Mouse (Mus musculus) ovary, postnatal 10 days (tissue): ENCODE measurements around the gene Crisp2.
"Not testable (repeated sequence)": the region's sequence is repeated elsewhere in the genome, so short reads cannot be mapped to it uniquely, and the experiment has no call there.

Experiments
- DNase-seq: peaks from one replicate; pipeline ENCODE4 v3.0.0; 2022; ENCODE audit warnings: low spot score

The Crisp2 gene

DNA sequence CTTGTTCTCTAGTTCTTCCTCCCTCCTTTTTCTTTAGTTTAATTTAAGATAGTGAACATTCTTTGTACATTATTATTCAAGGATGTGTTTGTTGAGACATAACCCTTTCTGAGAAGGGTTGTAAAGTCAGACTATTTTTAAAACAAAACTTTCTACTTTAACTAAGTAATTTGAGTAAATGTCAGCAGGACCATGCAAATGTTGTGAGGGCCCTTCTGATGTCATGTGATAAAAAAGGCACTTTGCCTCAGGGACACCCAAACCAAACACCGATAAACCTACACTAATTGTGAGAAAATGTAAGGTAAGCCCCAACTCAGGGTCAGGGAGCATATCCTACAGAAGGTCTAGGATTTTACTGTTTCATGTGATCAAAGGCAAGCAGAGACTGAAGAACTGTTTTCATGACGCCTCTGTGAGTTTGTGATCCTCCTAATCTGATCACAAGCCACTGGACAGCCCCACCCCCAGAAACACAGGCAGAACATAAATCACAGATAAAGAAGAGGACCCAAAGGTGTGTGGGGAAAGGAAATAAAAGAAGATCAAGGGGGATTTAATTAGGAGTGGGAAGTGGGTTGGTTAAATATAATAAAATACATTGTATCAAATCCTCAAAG is at the start of gene Crisp2:
Gene Crisp2, minus strand, starts transcription at position 51 of the 620 bp plus-strand sequence.
- no peak for DNase-seq

DNA sequence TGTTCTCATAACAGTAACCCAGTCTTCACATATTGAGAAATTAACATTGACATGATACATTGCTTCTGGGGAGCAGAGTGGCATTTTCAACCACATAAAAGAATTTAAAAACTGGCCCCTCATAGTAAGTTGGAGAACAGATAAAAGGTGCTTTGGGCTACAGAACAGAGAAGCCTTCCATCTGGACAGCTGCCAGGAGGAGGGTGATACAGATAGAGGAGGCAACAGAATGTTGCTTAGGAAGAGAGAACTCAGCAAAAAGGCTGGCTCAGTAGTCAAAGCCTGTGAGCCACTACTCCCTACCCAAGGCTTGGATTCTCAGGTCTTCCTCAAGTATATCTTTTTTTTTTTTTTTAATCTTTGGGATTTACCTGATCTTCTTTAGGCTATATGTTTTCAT is 48.3 kb upstream of the Crisp2 start:
- no peak for DNase-seq

DNA sequence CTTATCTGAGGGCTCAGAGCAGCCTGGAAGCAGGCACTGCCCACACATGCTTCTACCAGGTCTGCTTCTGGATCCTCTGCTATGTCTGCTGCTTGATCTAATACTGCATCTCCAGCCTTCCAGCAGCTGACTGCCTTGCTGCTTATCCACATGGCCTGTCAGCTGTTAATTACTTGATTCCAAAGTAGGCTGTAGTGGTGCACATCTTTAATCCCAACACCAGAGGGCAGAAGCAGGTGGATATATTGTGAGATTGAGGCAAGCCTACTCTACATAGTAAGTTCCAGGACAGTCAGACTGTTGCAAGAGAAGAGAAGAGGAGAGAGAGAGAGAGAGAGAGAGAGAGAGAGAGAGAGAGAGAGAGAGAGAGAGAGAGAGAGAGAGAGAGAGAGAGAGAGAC is 30.5 kb upstream of the Crisp2 start:
- DNase-seq = no peak

DNA sequence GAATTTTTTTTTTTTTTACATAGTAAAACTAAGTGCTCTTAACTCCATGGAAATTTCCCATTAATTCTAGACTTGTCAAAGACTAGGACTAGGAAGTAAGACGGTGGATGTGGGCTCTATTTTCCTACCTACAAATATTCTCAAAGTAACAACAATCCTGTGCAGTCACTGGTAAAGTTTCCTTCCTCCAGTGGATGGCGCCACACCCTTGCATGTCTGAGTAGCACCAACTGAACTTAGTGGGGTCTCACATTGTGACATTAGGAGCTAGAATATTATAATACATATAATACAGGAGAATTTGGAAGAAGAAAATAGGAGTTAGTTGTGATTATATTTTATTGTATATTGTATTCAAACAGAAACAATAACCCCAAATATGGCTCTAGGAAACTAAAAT is 25.1 kb upstream of the Crisp2 start:
- DNase-seq = no peak

DNA sequence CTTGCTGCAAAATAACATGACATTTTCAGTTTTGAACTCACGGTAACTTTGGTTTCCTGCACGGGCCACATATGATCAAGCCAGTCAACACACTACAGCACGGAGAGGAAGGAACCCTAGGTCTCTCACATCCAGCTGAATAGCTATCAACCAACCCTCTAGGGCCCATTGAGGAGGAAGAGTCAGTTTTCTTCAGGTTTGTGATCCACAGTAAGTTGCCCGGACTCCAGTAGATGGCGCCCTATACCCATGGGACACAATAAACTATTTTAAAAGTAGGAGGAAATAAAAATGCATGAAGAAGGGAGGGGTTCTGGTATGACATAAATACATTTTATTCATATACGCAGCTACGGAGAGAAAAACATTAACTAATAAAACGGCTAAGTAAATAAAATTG is 17.7 kb upstream of the Crisp2 start:
- DNase-seq = no peak

DNA sequence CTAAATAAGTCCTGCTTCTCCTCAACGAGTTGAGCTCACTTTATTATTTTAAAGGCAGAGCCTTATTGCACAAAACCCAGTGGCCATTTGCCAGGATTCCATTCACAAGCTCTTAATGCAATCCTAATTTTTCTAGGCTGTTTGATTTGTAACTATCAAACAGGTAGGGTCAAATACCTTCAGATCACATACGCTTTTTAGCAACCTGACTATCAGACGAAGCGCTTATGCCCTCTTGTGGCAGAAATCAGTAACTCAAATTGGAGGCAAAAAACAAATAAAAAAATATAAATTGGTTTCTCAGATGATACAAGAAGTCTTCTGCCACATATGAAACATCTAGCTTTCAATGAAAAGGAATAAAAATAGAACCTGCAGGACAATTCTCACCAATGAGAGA is 17.0 kb upstream of the Crisp2 start:
- DNase-seq = no peak

DNA sequence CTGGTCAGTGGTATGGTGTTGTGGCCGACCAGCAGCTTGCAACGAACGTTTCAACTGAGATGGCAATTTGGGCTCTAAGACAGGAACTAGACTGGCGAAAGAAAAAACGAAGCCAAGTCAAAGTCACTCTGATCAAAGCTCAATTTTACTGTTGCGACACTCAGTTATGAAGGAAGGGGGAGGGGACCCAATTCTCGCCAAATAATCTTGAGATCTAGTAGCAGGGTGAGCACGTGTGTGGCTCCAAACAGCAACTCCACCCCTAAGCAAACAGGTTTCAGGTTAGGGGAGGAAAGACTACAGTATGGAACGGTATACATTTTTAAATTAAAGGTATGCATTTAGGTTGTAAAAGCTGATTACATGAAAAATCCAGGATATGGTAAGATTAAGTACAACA is 14.7 kb upstream of the Crisp2 start:
- DNase-seq = no peak

DNA sequence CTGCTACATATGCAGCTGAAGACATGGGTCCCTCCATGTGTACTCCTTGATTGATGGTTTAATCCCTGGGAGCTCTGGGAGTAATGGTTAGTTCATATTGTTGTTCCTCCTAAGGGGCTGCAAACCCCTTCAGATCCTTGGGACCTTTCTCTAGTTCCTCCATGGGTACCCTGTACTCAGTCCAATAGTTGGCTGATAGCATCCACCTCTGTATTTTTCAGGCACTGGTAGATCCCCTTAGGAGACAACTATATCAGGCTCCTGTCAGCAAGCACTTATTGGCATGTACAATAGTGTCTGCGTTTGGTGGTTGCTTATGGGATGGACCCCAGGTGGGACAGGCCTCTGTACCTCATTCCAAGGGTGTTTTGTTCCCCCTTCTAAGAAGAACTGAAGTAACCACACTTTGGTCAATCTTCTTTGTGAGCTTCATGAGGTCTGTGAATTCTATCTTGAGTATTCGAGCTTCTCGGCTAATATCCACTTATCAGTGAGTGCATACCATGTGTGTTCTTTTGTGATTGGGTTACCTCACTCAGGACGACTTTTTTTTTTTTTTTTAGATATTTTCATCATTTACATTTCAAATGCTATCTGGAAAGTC is 10.6 kb upstream of the Crisp2 start:
- no peak for DNase-seq

DNA sequence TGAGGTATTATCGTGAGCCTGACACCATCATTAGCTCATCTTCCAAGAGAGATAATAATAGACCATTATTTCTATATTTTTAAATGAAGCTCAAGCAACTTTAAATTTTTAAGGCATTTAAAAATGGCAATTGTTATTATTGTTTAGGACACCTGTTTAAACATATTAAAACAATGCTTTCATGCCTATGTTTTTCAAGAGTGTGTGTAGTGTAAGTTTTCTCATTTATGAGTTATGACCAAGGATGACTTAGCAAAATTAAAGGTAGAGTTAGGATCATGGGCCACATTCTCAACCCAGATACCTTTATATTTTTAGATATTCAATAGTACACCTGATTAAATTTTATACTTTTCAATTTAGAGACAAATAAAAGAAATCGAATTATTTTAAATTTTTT is 5.5 kb upstream of the Crisp2 start:
- no peak for DNase-seq

DNA sequence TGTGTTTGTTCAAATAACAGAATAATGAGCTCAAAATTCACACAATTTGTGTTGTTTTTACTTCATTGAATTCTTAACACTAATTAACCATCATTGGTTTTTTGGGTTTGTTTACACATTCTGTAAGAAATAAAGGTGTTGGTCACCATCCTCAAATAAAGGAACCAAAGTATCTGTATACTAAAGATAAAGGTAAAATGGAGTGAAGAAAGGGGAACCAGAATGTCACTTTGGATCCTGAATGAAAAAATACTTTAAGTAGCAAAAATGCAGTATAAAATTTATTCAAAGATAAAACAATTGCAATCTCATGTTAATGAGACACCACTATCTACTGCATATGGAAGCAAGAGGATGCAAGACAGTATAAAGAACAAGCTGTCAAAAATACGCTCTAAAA is 4.8 kb upstream of the Crisp2 start:
- DNase-seq = no peak

DNA sequence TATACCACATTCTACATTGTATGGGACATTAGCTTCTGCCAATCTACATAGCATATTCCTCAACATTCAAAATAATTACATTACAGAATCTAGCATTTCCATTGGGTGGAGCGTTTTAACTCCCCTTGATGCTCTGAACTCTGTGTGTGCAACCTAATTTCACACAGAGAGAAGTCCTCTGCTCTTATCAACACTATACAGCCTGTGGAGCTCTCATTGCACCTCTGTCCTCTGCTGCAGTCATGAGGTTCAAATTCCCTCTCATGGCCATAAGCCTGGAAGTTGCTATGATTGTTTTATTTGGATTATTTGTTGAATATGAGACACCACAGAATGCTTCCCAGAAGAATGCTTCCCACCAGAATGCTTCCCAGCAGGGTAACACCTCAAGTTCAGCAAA is 4.1 kb upstream of the Crisp2 start, which contains the start of gene Rhag:
Gene Rhag, plus strand, starts transcription at position 193 of the 400 bp plus-strand sequence.
- DNase-seq = no peak

DNA sequence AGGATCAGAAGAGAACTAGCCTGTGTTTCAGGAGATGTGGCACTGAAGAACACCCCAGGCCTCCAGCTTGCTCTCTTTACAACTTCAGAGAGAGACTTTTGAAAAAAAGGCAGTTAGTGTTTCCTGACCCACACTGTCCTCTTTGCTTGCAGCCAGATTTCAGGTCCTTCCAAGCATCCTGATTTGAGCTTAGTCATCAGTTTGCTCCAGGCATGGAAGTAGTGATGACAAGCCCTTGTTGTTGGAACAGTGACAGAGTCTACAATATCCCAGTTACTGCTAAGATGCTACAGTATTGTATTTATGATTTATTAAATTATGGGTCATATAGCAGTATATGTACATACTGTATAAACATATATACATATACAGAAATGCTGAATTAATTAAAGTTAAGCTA is 1.3 kb upstream of the Crisp2 start:
- DNase-seq = no peak

DNA sequence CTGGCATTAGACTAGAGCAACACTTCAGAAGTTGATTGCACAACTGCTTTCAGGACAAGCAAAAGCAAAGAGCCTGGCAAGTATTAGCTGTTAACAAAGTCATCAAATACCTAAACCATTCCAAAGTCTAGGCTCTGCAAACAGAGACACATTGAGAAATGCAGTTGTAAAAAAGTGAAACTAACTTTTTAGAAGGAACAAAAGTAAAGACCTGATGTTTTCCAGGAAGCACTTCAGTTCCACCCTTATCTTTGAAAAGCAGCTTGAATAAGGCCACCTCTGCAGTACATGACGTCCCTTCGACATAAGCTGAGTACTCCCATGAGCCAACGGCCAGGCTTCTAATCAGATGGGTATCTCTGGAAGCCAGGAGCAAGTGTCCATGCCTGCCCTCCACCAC is 253 bp downstream of the Crisp2 start:
- no peak for DNase-seq

DNA sequence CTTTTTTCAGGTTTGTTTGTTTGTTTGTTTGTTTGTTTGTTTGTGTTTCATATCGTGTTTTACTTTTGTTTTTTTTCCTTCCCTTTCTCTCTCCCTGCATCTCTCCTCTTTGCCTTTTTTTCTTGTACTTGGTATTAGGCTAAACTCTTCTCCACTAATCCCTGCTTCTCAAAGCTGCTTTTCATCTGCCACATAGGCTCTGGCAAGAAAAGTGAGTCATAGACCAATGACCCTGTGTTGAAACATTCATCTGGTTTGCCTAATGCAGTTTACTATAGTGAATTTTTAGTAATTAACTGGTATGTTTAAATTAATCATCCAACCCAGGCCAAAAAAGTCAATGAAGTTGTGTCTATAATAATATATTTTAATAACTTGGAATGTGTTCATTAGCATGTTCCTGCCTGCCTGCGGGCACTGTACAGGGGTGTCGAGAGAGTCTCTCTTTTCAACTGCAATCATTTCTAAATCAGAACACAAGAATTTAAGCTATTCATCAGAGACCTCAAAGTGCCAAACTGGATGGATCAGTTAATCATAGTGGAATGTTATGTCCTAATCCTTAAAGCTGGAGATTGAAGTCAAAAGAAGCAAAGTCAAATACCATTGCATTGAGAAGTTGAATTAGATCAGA is 4.0 kb downstream of the Crisp2 start:
- no peak for DNase-seq

DNA sequence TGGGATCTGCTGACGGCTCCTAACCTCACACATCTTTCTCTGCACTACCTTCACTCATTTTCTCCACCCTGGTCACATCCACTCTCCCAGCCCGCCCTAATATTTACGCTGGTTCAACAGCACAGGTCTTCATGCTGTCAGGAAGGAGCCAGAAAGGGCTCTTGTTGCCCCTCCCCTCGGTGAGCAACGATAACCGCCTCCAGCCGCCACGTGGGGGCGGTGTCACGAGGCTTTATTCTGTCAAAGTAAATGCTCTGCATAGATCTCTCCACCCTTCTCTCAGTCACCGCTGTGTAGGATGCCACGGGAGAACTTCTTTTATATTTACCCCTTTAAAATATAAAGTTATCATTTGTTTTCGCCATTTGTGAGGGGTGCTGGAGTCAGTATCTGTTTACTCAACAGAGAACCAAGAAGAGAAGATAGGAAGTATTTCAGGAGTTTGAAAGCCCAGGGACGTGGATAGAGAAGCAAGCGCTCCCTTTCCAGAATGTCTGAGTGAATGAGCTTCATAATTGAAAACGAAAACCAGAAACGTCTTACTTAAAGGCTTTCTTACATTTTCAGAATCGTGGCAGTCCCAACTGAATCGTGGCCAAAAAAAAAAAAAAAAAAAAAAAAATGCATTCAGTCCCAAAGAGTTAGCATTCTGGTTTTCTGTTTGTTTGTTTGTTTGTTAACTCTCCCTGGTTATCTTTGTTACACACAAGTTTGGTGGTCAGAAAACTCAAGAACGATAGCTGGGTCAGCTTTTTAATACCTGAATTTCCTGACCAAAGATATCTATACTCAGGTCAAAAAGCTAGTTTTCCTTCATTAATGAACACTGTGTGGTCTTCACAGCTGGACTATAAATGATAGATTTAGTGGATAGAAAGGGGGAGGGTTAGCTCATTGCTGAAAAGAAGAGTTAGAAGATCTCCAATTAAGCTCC is 12.6 kb downstream of the Crisp2 start:
- DNase-seq = no peak

DNA sequence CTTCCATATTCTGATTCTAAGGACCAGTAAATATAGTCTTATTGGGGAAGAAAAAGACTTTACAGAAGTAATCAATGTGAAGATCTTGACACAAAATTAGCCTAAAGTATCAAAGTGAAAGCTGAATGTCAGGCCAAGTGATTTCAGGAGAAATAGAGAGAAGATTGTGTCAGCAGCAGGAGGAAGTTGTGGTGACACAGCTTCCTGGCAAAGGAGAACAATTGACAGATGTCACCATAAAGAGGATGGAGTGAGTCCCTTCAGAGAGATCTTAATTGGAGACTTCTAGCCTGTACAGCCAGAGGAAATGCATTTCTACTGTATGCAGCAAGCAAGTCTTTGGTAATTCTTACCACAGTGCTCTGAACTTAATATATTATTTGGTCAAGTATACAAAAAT is 16.9 kb downstream of the Crisp2 start:
- DNase-seq = no peak

DNA sequence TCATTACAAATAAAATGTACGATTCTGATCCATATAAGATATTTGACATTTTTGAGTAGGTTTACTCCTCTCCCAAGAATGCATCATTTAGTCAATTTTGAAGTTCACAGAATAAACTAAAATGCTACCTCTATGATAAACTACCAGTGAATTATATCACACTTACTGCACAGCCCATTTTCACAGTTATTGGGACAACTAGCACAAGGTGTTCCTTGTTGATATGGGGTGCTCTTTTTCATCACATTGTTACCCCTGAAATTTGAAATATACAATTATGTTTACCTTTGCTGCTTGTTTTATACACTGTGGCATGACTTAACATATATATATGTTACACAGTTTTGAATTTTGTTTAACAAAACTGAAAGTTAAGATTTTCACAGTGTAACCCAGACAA is 39.7 kb downstream of the Crisp2 start:
- DNase-seq = no peak

DNA sequence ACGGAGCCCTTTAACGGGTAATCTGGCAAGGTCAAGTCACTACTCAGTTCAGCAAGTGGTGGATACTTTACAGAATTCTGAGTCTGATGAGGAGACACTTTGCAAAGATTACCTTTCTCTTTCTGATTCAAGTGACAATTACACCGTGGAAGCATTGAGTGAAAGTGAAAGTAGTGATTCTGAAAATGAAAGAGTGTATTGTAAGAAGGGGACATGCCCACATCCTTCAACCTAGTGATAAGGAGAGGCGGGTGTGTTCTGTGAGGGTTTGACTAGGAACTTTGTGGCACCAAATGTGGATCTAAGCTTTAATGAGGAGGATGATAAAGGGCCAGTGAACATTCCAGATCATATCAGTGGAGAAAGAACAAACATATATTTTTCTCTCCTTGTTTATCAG is 43.1 kb downstream of the Crisp2 start:
- no peak for DNase-seq

DNA sequence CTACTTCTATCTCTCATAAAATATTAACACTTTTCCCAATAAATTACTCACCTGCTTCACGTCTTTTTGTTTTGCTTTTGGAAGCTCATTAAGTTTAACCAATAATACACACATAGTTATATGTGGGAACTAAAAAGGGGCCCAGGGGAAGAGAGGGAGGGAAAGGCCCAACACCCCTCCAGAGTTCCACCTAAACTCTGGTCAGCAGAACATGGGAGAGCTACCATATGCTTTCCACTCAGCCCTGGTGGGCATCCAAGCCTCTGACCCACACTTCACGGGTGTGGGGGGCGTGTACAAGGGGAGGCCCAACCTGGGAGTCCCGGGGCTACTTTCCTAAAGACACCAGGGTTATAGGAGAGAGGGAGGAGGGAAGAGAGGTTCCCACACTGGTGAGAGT is 75.1 kb downstream of the Crisp2 start:
- DNase-seq = no peak

DNA sequence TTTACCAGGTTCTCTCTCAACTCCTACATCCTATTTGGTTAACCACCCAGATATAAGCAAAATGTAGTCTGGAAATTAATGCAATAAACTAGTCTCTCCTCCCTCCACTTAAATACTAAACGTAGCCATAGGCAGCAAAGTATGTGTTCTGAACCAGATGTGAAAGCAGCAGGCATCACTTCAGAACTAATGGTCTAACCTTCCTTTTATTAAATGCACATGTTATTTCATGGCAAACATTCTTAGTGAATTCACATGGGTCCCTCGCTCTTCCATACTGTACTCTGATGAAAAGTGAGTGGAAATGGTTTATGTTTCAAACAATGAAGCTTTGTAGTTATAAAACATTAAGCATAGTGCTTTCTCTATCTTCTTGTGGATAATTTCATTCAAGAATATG is 75.5 kb downstream of the Crisp2 start:
- no peak for DNase-seq

DNA sequence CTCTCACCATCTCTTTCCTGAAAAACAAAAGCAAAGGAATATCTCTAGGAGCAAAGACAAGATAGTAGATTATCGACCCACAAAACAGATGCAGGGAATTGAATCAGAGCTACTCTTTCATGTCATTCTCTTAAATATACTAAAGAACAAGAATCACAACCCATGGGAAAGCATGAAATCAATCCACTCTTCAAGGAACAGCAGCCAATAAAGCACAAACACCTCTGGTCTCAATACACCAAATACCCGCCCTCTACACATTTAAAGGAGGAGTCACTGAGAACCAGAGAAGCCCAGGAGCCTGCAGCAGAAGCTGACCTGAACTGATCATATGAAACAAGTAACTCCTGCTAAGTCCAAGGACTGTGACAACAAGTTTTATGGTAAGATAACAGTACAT is 80.0 kb downstream of the Crisp2 start, which contains the start of gene Esp1:
Gene Esp1, plus strand, starts transcription at position 301 of the 400 bp plus-strand sequence.
- no peak for DNase-seq

DNA sequence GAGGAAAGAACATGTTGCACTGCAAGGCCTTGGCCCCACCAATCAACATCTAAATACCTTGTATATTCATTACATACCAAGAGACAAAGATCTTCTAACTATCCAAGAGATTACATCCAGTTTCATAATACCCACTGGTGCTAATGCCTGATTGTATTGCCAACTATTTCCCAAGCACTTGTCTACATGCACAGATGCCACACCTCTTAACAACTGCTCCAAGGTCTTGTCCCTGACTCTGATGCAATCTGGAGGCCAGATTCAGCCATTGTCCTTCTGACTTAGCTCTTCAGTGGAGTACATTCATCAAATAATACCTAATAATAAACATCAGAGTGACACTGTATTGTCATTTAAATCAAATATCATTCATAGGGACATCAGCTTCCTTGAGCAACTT is 89.7 kb downstream of the Crisp2 start:
- not testable (repeated sequence) for DNase-seq

DNA sequence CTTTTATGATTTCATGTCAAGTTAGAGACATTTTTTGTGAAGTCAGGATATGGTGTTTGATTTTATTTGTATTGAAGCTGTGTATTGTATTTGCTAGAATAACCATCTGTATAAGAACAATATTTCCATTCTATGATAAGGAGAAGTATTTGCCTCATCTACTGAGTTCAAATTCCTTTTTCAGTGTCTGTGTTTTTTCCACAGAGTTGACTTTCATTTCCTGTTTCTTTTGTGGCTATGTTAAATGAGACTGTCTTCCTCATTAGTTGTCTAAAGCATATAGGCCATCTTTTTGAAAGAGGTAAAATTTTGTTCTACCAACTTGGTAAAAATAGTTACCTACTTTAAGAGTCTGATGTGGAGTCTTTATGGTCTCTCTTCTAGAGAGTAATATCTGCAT is 90.5 kb downstream of the Crisp2 start:
- DNase-seq = no peak
